Mouse (Mus musculus): ENCODE measurements at regions not wholly inside any gene's neighbourhood (a gene's known extent, or its start where the extent isn't known, plus 50 kb on each side); places are given as distances from the start of the nearest gene placed in this dataset.
A peak's percentile ranks its signal among the peaks of the same experiment; 100 is the strongest.

- DNase-seq (ENCODE audit: low spot score), result no peak
These were observed 230.3 kb downstream of the Parp8 start for GRCm38 (mm10) chr13:116795041-116795440.

GRCm38 (mm10) chr13:116781616-116782015, 243.7 kb downstream of the Parp8 start:
- no peak for DNase-seq (ENCODE audit: low spot score)

- DNase-seq (ENCODE audit: low spot score), result no peak
These were observed 259.8 kb downstream of the Parp8 start for GRCm38 (mm10) chr13:116765491-116765890.

DNA sequence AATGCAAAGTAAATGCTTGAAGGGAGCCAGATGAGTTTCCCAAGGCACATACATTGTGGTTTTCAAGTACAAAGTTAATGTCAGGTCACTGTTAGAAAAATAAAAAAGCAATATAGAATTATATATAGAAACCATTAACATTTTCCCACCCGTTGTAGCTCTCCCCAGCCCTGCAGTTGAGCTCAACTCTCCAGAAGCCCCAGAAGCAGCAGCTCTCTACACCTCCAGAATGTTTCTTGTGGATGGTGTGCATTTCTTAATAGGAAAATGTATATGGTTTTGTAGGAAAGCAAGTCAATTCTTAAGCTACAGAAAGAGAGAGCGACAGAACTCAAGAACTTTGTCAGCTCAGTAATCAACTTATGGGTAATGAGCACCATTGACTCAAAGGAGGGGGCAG, 265.4 kb downstream of the Parp8 start:
- no peak for DNase-seq (ENCODE audit: low spot score)

DNA sequence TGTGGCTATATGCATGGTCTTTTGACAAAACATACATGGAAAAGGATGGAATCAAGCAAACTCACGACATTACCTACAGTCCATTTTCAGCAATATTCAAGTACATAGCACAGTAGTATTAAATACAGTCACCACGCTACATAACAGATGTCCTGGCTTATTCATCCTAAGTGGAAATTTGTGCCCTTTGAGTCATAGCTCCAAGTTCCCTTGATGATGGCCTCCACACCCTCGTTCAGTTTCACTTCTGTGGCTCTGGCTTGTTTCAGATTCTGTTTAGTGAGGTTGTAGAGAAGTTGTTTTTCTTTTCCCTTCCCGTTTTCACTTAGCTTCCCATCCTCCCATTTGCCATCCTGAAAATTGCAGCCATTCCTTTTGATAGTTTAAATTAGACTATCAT, 284.5 kb downstream of the Parp8 start:
- no peak for DNase-seq (ENCODE audit: low spot score)

GRCm38 (mm10) chr13:116723361-116724153, 301.8 kb downstream of the Parp8 start:
- DNase-seq (ENCODE audit: low spot score), result no peak

DNA sequence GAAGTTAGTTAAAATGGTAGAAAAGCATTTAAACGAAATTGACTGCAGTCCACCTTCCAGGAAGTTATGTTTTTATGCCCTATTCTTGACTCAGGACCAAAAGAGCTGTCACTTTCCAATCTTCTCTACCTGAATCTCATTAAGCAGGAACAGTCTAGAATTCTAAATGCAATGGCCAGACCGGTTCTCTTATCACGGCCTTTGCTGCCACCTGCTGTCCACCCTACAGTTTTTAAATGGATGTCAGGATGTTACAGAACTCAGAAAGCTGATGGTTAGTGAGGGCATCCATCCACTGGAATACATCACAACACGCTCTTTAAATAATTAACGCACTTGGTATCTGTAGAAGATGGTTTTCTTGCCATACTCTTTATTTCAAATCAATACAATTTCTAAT, 310.5 kb downstream of the Parp8 start:
- peak; percentile 18 for DNase-seq (ENCODE audit: low spot score)

GRCm38 (mm10) chr13:116711866-116712593, 313.3 kb downstream of the Parp8 start:
- peak; percentile 13 for DNase-seq (ENCODE audit: low spot score)

DNA sequence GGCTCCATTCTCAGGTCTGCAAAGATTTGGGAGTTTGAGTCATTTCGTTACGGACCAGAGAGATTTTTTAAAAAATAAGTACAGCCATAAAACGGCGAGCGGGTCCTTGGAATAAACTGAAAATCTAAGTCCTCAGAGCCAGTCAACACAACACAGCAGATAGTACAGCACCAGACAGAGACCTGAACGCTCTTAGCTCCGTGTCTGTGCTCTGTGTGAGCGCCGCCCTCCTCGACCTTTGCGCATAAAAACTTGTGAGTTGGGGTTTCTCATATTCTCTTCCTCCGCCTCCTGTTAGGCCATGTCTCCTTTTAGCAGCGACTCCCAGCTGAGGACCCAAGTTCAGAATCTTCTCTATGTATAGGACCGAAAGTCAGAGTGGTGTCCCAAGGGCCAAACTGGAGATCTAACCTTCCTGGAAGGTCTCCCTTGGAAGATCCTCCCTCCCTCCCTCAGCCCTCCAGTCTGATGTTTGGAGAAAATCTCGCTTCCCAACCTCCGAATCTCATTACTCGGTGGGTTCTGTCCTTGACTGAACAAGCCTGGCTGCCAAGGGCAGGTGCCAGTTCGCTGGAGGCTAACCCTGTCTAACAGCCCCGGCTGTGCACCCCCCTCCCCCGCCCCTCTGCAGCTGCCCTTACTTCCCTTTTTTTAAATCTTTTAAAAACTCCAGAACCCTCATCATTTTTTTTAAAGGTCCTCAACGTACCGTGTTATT, 314.0 kb downstream of the Parp8 start:
- no peak for DNase-seq (ENCODE audit: low spot score)

- DNase-seq (ENCODE audit: low spot score), result no peak
These were observed 315.7 kb downstream of the Parp8 start for GRCm38 (mm10) chr13:116709671-116710070.

GRCm38 (mm10) chr13:116708846-116709245, 316.5 kb downstream of the Parp8 start:
- no peak for DNase-seq (ENCODE audit: low spot score)

DNA sequence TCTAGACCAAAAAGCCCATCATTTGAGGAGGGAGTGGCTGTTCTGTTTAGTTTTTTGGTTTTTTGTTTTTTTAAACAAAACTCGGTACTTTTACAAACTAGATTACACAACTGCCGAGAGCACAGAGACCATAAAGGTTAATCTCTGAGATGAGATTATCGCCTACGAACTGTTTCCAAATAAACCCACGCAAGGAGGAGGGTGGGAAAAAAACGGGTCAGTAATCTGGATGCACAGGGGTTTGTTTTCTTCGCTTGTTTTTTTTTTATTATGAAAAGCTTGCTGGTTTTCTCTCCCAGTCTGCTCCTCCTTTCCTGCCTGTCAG, 316.9 kb downstream of the Parp8 start:
- DNase-seq (ENCODE audit: low spot score), result no peak

- no peak for DNase-seq (ENCODE audit: low spot score)
These were observed 317.5 kb downstream of the Parp8 start for GRCm38 (mm10) chr13:116707621-116708455.

DNA sequence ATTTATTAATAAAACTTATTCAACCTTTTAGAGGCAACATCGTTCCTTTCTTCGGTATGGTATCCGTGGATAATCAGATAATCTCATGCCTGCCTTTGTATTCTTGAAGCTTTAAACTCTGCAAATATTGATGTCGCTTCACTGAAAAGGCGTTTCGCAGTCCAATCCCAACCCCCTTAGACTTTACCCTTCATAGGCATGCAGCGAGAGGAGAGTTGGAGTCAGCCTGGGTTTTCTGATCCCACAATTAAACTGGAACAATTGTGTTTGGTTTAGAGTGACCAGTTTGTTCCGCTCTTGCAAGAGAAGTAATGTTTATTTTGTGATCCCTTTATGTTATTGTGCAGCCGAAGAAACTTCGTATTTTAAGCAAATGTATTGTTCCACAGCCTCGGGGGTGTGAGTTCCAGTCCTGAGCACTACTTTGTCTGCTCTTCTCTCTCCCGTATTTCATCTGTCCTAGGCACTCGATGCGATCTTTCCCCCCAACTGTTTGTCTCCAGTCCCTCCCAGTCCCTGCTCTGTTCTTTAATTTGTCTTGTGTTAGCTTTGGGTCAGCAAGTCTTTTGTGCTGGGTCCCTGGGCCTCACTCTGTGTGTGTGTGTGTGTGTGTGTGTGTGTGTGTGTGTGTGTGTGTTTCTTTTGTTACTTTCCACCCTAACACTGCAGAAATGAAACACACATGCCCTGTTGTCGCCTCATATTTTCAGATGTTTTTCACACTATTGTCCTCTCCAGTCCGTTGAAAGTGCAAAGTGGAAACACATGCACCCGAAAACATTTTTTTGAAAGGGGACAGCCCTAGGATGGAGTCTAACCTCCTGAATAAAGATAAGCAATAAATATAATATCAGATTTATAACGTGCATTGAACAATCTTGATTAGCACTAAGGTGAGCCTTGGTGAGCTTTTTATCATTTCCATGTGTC, 318.7 kb downstream of the Parp8 start:
- DNase-seq (ENCODE audit: low spot score), result no peak

GRCm38 (mm10) chr13:116705611-116706386, 319.5 kb downstream of the Parp8 start:
- DNase-seq (ENCODE audit: low spot score), result no peak

DNA sequence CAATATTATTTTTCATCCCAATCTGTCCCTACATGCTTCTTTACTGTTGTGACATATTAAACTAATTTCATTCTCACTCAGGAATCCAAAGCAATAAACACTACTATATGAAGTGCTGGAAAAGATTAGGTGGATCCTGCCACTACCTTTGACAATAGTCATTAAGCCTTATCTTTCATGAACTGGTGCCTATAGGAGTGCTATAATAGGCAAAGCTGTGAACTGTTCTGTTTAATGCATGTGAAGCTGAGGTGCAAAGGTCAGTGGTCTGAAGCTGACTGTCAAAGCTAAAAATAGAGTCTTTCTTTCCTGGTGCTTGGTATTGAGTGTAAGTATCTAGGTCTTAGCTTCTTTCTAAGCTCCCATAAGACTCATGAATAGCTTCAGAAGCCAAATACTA, 336.6 kb downstream of the Parp8 start:
- DNase-seq (ENCODE audit: low spot score), result no peak

All from heart, adult 8-10 months (tissue).